35 mouse cellular contexts compared by ENCODE assay signal in the genomic region with DNA sequence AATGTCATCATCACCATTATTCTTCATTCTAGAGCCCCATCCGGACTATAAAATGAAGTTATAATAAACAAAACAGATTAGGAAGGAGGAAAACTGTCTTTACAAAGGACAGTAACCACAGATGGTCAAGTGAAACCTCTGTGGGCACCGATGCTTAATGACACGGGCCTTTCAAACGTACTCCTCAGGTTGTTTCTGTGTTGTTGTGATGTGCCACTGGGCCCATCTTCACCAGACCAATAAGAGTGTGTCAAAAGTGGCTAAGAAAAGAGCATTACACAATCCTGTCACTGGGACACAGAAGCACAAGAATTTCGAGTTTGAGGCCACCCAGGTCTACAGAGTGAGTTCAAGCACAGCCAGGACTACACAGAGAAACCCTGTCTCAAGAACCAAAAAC.
"Had no signal": no experiment of that assay in that cellular context is flagged by ENCODE, and none has a peak within 500 bp of the region (broad histone marks: within the 10 kb centered on the region; RNA-seq: fewer than 3 reads in every experiment).

No protein-coding gene starts in this region.

- H3K36me3 ChIP-seq: heart, embryonic 12.5 days; heart, embryonic 13.5 days; heart, embryonic 15.5 days; hindbrain, embryonic 10.5 days; hindbrain, embryonic 12.5 days; hindbrain, embryonic 13.5 days; hindbrain, embryonic 15.5 days; intestine, embryonic 15.5 days; kidney, embryonic 15.5 days had no signal

- ATAC-seq: hindbrain, embryonic 16.5 days; hindbrain, postnatal 0 days; inflammation-experienced regulatory T-cells, adult 6 months; intestine, embryonic 15.5 days; intestine, embryonic 16.5 days; intestine, postnatal 0 days had no signal

- H3K27me3 ChIP-seq: heart, embryonic 12.5 days; heart, embryonic 13.5 days; heart, embryonic 15.5 days; hindbrain, embryonic 12.5 days; hindbrain, embryonic 13.5 days; hindbrain, embryonic 15.5 days; intestine, embryonic 15.5 days; kidney, embryonic 15.5 days had no signal

- H3K9me3 ChIP-seq: heart, embryonic 12.5 days; heart, embryonic 13.5 days; heart, embryonic 15.5 days; hindbrain, embryonic 10.5 days; hindbrain, embryonic 12.5 days; hindbrain, embryonic 13.5 days; hindbrain, embryonic 15.5 days; intestine, embryonic 15.5 days; kidney, embryonic 15.5 days had no signal

- H3K4me2 ChIP-seq: heart, embryonic 11.5 days; heart, embryonic 12.5 days; heart, embryonic 13.5 days; heart, embryonic 15.5 days; hindbrain, embryonic 12.5 days; hindbrain, embryonic 13.5 days; hindbrain, embryonic 14.5 days; hindbrain, embryonic 15.5 days; intestine, embryonic 15.5 days; kidney, embryonic 15.5 days had no signal

- H3K4me3 ChIP-seq: heart, embryonic 12.5 days; heart, embryonic 13.5 days; heart, embryonic 15.5 days; hindbrain, embryonic 10.5 days; hindbrain, embryonic 12.5 days; hindbrain, embryonic 13.5 days; hindbrain, embryonic 15.5 days; intestine, embryonic 15.5 days; kidney, embryonic 15.5 days; layer of hippocampus, adult 2 months; left cerebral cortex, adult 2 months had no signal

- H3K9ac ChIP-seq: heart, embryonic 12.5 days; heart, embryonic 13.5 days; heart, embryonic 15.5 days; hindbrain, embryonic 12.5 days; hindbrain, embryonic 13.5 days; hindbrain, embryonic 14.5 days; hindbrain, embryonic 15.5 days; intestine, embryonic 15.5 days; kidney, embryonic 15.5 days had no signal

- DNase-seq: heart, postnatal 10 days; heart, postnatal 14 days; heart, postnatal 36 days; heart, postnatal 4 days; kidney, adult 11 months; kidney, adult 18-20 months; kidney, adult 2 months; kidney, adult 8-10 months; kidney, adult 9 months; kidney, postnatal 10 days; kidney, postnatal 14 days; kidney, postnatal 25 days; kidney, postnatal 36 days; kidney, postnatal 4 days; layer of hippocampus, adult 9-11 months; layer of hippocampus, postnatal 36 days had no signal

- H3K27ac ChIP-seq: heart, embryonic 13.5 days; heart, embryonic 15.5 days; hindbrain, embryonic 10.5 days; hindbrain, embryonic 12.5 days; hindbrain, embryonic 13.5 days; hindbrain, embryonic 14.5 days; hindbrain, embryonic 15.5 days; hindbrain, postnatal 0 days; intestine, embryonic 15.5 days; kidney, embryonic 15.5 days; kidney, postnatal 0 days; layer of hippocampus, adult 2 months; left cerebral cortex, adult 2 months had no signal

- H3K4me1 ChIP-seq: heart, embryonic 13.5 days; heart, embryonic 15.5 days had no signal
